Mouse (Mus musculus): ENCODE measurements around the gene Hoxd10. TPM values are rescaled to one million over a fixed set of nuclear protein-coding genes. Genes with fewer than 3 reads are reported as not detected.

Hoxd10 gene
- total RNA-seq, 2 experiments from 2014 or later, result 3.0 to 4.9 TPM

GRCm38 (mm10) chr2:74695383-74695782 lies 3.7 kb downstream of the Hoxd10 start:
- DNase-seq (ENCODE audit: low spot score in 2 of 2), result no peak

- DNase-seq (ENCODE audit: low spot score in 2 of 2), result no peak
These were observed 4.2 kb downstream of the Hoxd10 start for GRCm38 (mm10) chr2:74695813-74696430.

- no peak for DNase-seq (ENCODE audit: low spot score in 2 of 2)
These were observed 5.0 kb downstream of the Hoxd10 start for GRCm38 (mm10) chr2:74696442-74697335.

- peak in 1 of 2 experiments; percentile 75 for DNase-seq (ENCODE audit: low spot score in 2 of 2)
These were observed 5.9 kb downstream of the Hoxd10 start, which contains the start of gene Hoxd9 for GRCm38 (mm10) chr2:74697567-74698121. Gene Hoxd9 (plus strand): TSS chr2:74697727.

- peak in 1 of 2 experiments; percentile 47 for DNase-seq (ENCODE audit: low spot score in 2 of 2)
These were observed 6.7 kb downstream of the Hoxd10 start for GRCm38 (mm10) chr2:74698201-74699052.

GRCm38 (mm10) chr2:74699053-74699430 lies 7.3 kb downstream of the Hoxd10 start:
- DNase-seq (ENCODE audit: low spot score in 2 of 2), result no peak

GRCm38 (mm10) chr2:74699664-74700545 lies 8.2 kb downstream of the Hoxd10 start:
- DNase-seq (ENCODE audit: low spot score in 2 of 2), result no peak

GRCm38 (mm10) chr2:74700546-74701112 lies 8.9 kb downstream of the Hoxd10 start:
- DNase-seq (ENCODE audit: low spot score in 2 of 2), result no peak

- peak in 1 of 2 experiments; percentile 77 for DNase-seq (ENCODE audit: low spot score in 2 of 2)
These were observed 10.5 kb downstream of the Hoxd10 start for GRCm38 (mm10) chr2:74701949-74702819.

GRCm38 (mm10) chr2:74702820-74703219 lies 11.1 kb downstream of the Hoxd10 start:
- DNase-seq (ENCODE audit: low spot score in 2 of 2), result no peak

- DNase-seq (ENCODE audit: low spot score in 2 of 2), result no peak
These were observed 11.6 kb downstream of the Hoxd10 start for GRCm38 (mm10) chr2:74703317-74703716.

- DNase-seq (ENCODE audit: low spot score in 2 of 2), result no peak
These were observed 12.1 kb downstream of the Hoxd10 start for GRCm38 (mm10) chr2:74703720-74704392.

- peak in 1 of 2 experiments; percentile 81 for DNase-seq (ENCODE audit: low spot score in 2 of 2)
These were observed 12.8 kb downstream of the Hoxd10 start, which contains the start of gene Hoxd8 for GRCm38 (mm10) chr2:74704393-74704998. Gene Hoxd8 (plus strand): TSS chr2:74704615.

- DNase-seq (ENCODE audit: low spot score in 2 of 2), result peak in 1 of 2 experiments; percentile 46
These were observed 13.3 kb downstream of the Hoxd10 start for GRCm38 (mm10) chr2:74704999-74705466.

GRCm38 (mm10) chr2:74705467-74706089 lies 13.9 kb downstream of the Hoxd10 start:
- peak in 1 of 2 experiments; percentile 51 for DNase-seq (ENCODE audit: low spot score in 2 of 2)

GRCm38 (mm10) chr2:74706393-74706960 lies 14.8 kb downstream of the Hoxd10 start:
- DNase-seq (ENCODE audit: low spot score in 2 of 2), result no peak

- DNase-seq (ENCODE audit: low spot score in 2 of 2), result no peak
These were observed 15.9 kb downstream of the Hoxd10 start for GRCm38 (mm10) chr2:74707599-74707998.

All from gastrocnemius, postnatal 4 days (tissue).